ENCODE assay signal across 16 mouse cellular contexts in the genomic region with DNA sequence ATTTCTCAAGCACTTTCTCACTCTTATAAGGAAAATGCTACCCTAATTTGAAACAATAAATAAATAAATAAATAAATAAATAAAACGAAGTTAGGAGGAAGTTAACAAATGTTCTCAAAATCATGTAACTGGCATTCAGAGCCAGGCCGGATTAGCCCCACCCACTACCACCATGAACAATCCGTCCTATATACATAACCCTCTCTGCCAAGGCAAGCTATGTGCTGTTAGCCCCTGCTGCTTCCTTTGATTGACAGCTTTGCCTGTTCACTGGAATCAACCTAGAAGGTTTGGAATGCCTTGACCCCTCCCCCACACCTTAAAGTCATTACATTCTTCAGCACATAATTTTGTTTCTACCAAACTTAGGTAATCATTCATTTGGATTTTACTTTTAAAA. TPM values are rescaled to one million over a fixed set of nuclear protein-coding genes. Genes with fewer than 3 reads are reported as not detected.
DNase-seq lines count a peak whose midpoint lies in the region; ATAC-seq and TF ChIP-seq lines count a peak whose summit lies in the region.
"Had no signal": no experiment of that assay in that cellular context is flagged by ENCODE, and none has a peak within 500 bp of the region (broad histone marks: within the 10 kb centered on the region; RNA-seq: fewer than 3 reads in every experiment).

No protein-coding gene starts in this region.

- H3K36me3 ChIP-seq in kidney, embryonic 16.5 days (ENCODE audit: insufficient read depth, low read length), result peaks cover 11% of the 10 kb centered on the region
- peaks cover 5% of the 10 kb centered on the region for H3K36me3 ChIP-seq in kidney, adult 2 months (ENCODE audit: control insufficient read depth, insufficient read depth, low read length)
- H3K36me3 ChIP-seq in liver, embryonic 11.5 days (ENCODE audit: control insufficient read depth, insufficient read depth, low read length), result peaks cover 2% of the 10 kb centered on the region; the same call in 1 of the 2 replicates

- no peak overlapping the region for H3K9ac ChIP-seq in kidney, embryonic 16.5 days (replicated peaks; ENCODE audit: low read length)
- H3K9ac ChIP-seq in liver, embryonic 11.5 days (ENCODE audit: low read depth, low read length), result no peak overlapping the region
- H3K9ac ChIP-seq: forebrain, embryonic 15.5 days had no signal

- no peaks in the 10 kb centered on the region for H3K9me3 ChIP-seq in kidney, embryonic 16.5 days (ENCODE audit: low read length)
- H3K9me3 ChIP-seq in liver, embryonic 11.5 days (ENCODE audit: control insufficient read depth, low read length), result no peaks in the 10 kb centered on the region
- H3K9me3 ChIP-seq: forebrain, embryonic 15.5 days had no signal

- peak overlapping the region; percentile 90; the same call in 1 of the 2 replicates for H3K4me2 ChIP-seq in kidney, embryonic 16.5 days (replicated peaks; ENCODE audit: low read depth, low read length)
- H3K4me2 ChIP-seq in liver, embryonic 11.5 days, result peak overlapping the region; percentile 98

- no peak for TF ChIP-seq CTCF in gastrocnemius, adult 2 months (IDR thresholded peaks at IDR 0.05)
- TF ChIP-seq CTCF in kidney, adult 2 months (conservative IDR thresholded peaks at IDR 0.05; ENCODE audit: insufficient read depth, insufficient read length, low read depth, low read length), result no peak

- 72% methylated on average over 3 of the region's 3 CpGs for WGBS in kidney, embryonic 16.5 days
- WGBS in kidney, adult 2 months, result 40% methylated on average over 3 of the region's 3 CpGs
- 62% methylated on average over 3 of the region's 3 CpGs for WGBS in liver, embryonic 11.5 days

- H3K27me3 ChIP-seq in kidney, embryonic 16.5 days (ENCODE audit: insufficient read depth, low read length), result no peaks in the 10 kb centered on the region
- no peaks in the 10 kb centered on the region for H3K27me3 ChIP-seq in kidney, adult 2 months (replicated peaks; ENCODE audit: control insufficient read depth, insufficient read depth, low read length)
- H3K27me3 ChIP-seq in liver, embryonic 11.5 days (replicated peaks; ENCODE audit: control insufficient read depth, insufficient read depth, low read length), result no peaks in the 10 kb centered on the region
- H3K27me3 ChIP-seq: embryonic facial prominence, embryonic 13.5 days; forebrain, embryonic 15.5 days had no signal

- DNase-seq in gastrocnemius, adult 2 months, result no peak
- DNase-seq in gastrocnemius, adult 8-10 months (ENCODE audit: low spot score in 2 of 2), result no peak
- DNase-seq in kidney, adult 2 months, result no peak
- peak; percentile 57 for DNase-seq in R1 (ENCODE audit: low read depth, low spot score)
- DNase-seq in liver, embryonic 11.5 days (ENCODE audit: low spot score), result no peak
- no peak for DNase-seq in left cerebral cortex, postnatal 25 days (ENCODE audit: low spot score in 2 of 2)
- no peak for DNase-seq in frontal cortex, adult 2 months (ENCODE audit: extremely low spot score in 1 of 2, low spot score in 1 of 2)
- DNase-seq: adrenal gland, postnatal 10 days; cerebellum, adult 2 months; kidney, postnatal 36 days; lung, postnatal 10 days; midbrain, embryonic 14.5 days; right cerebral cortex, postnatal 25 days had no signal

- no peak for TF ChIP-seq POLR2A in kidney, adult 2 months (IDR thresholded peaks at IDR 0.05; ENCODE audit: low read depth, low read length)

- no peak for ATAC-seq in kidney, embryonic 16.5 days (ENCODE audit: low FRiP score, low TSS enrichment)
- ATAC-seq in liver, embryonic 11.5 days (replicated peaks; ENCODE audit: low FRiP score), result no peak
- ATAC-seq: forebrain, embryonic 15.5 days had no signal

- peaks cover 29% of the 10 kb centered on the region for H3K4me1 ChIP-seq in kidney, embryonic 16.5 days (ENCODE audit: insufficient read depth, low read length)
- H3K4me1 ChIP-seq in kidney, adult 2 months (ENCODE audit: control insufficient read depth, insufficient read depth, low read length), result peaks cover 25% of the 10 kb centered on the region
- H3K4me1 ChIP-seq in liver, embryonic 11.5 days (replicated peaks; ENCODE audit: control insufficient read depth, insufficient read depth, low read length), result peaks cover 13% of the 10 kb centered on the region

- 0 out of 2 replicates have a peak overlapping the region, but pooled peaks have one; percentile 9 for H3K27ac ChIP-seq in gastrocnemius, adult 2 months
- peak overlapping the region; percentile 98 for H3K27ac ChIP-seq in kidney, embryonic 16.5 days (ENCODE audit: low read length)
- H3K27ac ChIP-seq in kidney, adult 2 months (ENCODE audit: insufficient read depth, low read depth, low read length), result no peak overlapping the region
- H3K27ac ChIP-seq in liver, embryonic 11.5 days (ENCODE audit: low read depth, low read length), result no peak overlapping the region; the same call in 1 of the 2 replicates
- H3K27ac ChIP-seq: forebrain, embryonic 15.5 days had no signal

- H3K4me3 ChIP-seq in gastrocnemius, adult 2 months, result no peak overlapping the region; the same call in 1 of the 2 replicates
- no peak overlapping the region for H3K4me3 ChIP-seq in kidney, embryonic 16.5 days (ENCODE audit: low read length)
- no peak overlapping the region for H3K4me3 ChIP-seq in kidney, adult 2 months (ENCODE audit: insufficient read depth, low read depth, low read length)
- H3K4me3 ChIP-seq in liver, embryonic 11.5 days (ENCODE audit: low read depth, low read length), result no peak overlapping the region

- intact Hi-C loops in gastrocnemius, adult 2 months (cut with DNase I), result loop anchor here (5.0 kb wide), 1 partner anchor 99 kb away; no protein-coding TSS in a partner anchor
- intact Hi-C loops in left cerebral cortex, postnatal 25 days (cut with DNase I), result loop anchor here (5.0 kb wide), 1 partner anchor 104 kb away; no protein-coding TSS in a partner anchor

RNA-seq across cellular contexts. Expression of gene Pelo, which starts 1.5 kb away (rescaled TPM):
- total RNA-seq in gastrocnemius, adult 2 months (2021), result 10 to 100 TPM; 10.5 to 10.7 TPM
- 10 to 100 TPM in 1 of 4 experiments, 1 to 10 TPM in 3; 7.9 to 10.0 (median 9.2) TPM for total RNA-seq in gastrocnemius, adult 8-10 months (2022)
- 5.8 and 7.5 TPM in 2 replicates for polyA plus RNA-seq in kidney, embryonic 16.5 days (2015; fragmentation: Nextera tagmentation; extraction: Ambion mirVana)
- polyA plus RNA-seq in kidney, adult 2 months (2012; rRNA removed), result 29.0 and 32.3 TPM in 2 replicates
- 10.0 and 10.9 TPM in 2 replicates for polyA plus RNA-seq in liver, embryonic 11.5 days (2014; fragmentation: Nextera tagmentation; extraction: Ambion mirVana)
- 10 to 100 TPM; 20.5 to 22.8 TPM for total RNA-seq in left cerebral cortex, postnatal 25 days (2021)
- 20.3 and 21.5 TPM in 2 replicates for polyA plus RNA-seq in frontal cortex, adult 2 months (2012; rRNA removed)

RNA-seq across cellular contexts. Expression of gene Gm49395, which starts 10.2 kb away (rescaled TPM):
- total RNA-seq in gastrocnemius, adult 2 months (2021), result 1 to 10 TPM; 2.6 to 3.3 TPM
- 1 to 10 TPM; 2.0 to 3.2 (median 2.3) TPM for total RNA-seq in gastrocnemius, adult 8-10 months (2022)
- polyA plus RNA-seq in kidney, embryonic 16.5 days (2015; fragmentation: Nextera tagmentation; extraction: Ambion mirVana), result 6.7 and 8.8 TPM in 2 replicates
- polyA plus RNA-seq in kidney, adult 2 months (2012; rRNA removed), result 3.8 and 7.4 TPM in 2 replicates
- polyA plus RNA-seq in liver, embryonic 11.5 days (2014; fragmentation: Nextera tagmentation; extraction: Ambion mirVana), result 2.0 and 3.7 TPM in 2 replicates
- total RNA-seq in left cerebral cortex, postnatal 25 days (2021), result 1 to 10 TPM in 1 of 2 experiments, under 1 TPM in 1; 0.46 to 4.2 TPM
- 0.52 and 1.2 TPM in 2 replicates for polyA plus RNA-seq in frontal cortex, adult 2 months (2012; rRNA removed)

RNA-seq across cellular contexts. Expression of gene Itga1, which starts 10.3 kb away (rescaled TPM):
- 10 to 100 TPM in 1 of 2 experiments, 1 to 10 TPM in 1; 7.8 to 12.9 TPM for total RNA-seq in gastrocnemius, adult 2 months (2021)
- total RNA-seq in gastrocnemius, adult 8-10 months (2022), result 1 to 10 TPM; 5.5 to 6.9 (median 6.5) TPM
- polyA plus RNA-seq in kidney, embryonic 16.5 days (2015; fragmentation: Nextera tagmentation; extraction: Ambion mirVana), result 32.2 and 32.5 TPM in 2 replicates
- polyA plus RNA-seq in kidney, adult 2 months (2012; rRNA removed), result 16.5 and 17.9 TPM in 2 replicates
- 3.9 and 4.3 TPM in 2 replicates for polyA plus RNA-seq in liver, embryonic 11.5 days (2014; fragmentation: Nextera tagmentation; extraction: Ambion mirVana)
- total RNA-seq in left cerebral cortex, postnatal 25 days (2021), result 1 to 10 TPM; 6.6 to 7.3 TPM
- 3.0 and 3.5 TPM in 2 replicates for polyA plus RNA-seq in frontal cortex, adult 2 months (2012; rRNA removed)

Comparison
In these comparisons a context has a peak if more than half of its experiments do, and no peak if none do; other contexts are left out.
1. H3K27ac ChIP-seq: peak in gastrocnemius, adult 2 months (single experiment) and kidney, embryonic 16.5 days (single experiment); none in kidney, adult 2 months (single experiment) and liver, embryonic 11.5 days (single experiment).